Mouse (Mus musculus): ENCODE measurements around the gene Calml3.
A peak's percentile ranks its signal among the peaks of the same experiment; 100 is the strongest.

Calml3 gene

DNA sequence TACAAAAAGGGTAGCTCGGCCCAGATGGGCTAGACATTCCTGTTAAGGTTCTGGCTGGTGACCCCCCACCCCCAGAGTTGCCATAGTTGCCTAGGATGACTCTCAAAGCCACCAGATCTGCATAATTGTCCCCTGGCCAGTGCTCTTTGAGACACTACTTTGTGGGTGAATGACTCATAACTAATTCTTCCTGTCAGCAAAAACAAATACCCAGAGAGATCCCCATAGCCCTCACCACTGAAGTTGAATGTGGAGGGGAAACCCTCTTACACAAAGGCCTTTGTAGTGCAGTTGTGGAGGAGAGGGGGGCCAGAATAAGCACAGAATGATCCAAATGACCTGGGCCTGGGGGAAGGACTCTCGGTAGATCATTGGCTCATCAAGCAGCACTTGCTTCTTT lies 21.6 kb downstream of the Calml3 start:
- DNase-seq (ENCODE audit: low spot score in 2 of 2) = peak; percentile 18 to 25

DNA sequence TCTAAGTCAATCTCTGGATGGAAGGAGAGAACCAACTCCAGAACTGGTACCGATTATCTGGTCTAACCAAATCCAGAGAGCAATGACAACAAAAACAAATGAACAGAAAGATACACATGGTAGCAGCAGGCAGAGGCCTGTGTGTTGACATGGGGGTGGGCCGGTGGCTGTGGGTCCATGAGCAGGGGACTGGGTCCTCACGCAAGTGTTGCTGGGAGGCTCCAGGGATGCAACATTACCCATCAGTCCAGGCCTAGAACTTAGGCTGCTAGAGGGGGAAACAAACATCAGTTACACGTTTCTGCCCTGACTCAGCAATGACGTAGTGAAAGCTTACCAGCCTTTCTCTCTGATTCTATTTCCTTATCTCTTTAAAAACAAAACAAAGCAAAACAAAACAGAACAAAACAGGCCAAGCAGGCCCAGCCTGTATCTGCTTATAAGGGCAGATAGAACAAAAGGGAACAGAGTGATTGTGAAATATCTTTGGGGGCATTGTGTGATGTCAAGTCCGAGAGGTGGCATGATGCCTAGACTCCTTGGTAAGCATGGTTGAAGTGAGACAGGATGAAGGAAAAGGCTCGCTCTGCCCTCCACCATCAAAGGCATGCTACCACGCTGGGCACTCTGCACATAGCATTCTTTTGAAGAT lies 24.4 kb downstream of the Calml3 start:
- DNase-seq (ENCODE audit: low spot score in 2 of 2) = peak; percentile 26 to 67

DNA sequence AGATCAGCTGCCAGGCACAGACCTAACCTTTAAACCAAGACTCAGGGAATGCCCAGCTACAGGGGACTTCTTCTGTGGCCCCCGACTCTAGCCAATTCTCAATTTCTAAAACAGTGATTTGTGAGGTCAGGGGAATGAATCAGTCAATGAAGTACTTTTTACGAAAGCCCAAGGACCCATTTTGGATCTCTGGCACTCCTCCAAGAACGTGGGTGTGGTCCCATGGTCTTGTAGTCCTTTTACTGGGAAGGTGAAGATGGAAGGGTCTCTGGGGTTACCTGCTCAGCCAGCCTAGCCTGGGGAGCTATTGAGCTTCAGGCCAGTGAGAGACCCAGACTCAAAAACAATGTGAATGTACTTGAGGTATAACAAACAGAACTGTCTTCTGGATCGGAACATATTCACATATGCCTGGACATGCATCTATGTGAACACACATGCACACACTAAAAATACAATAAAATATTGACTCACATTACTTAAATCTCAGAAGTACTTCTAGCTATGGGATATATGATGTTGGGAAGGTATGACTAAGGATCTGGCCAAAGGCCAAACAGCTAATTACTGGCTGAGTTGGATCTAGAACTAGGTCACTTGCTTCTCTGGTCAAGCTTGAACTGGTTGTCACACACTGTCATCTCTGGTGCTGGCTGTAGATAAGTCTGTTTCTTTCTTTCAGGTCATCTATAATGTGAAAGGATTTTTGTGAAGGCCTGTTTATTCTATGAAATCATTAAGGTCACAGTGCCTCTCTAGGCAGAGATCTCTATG lies 25.3 kb downstream of the Calml3 start:
- DNase-seq (ENCODE audit: low spot score in 2 of 2) = peak; percentile 22 to 50

- no peak for DNase-seq (ENCODE audit: low spot score in 2 of 2)
Measured at GRCm38 (mm10) chr13:3777216-3777912, 26.8 kb downstream of the Calml3 start.

- no peak for DNase-seq (ENCODE audit: low spot score in 2 of 2)
Measured at GRCm38 (mm10) chr13:3776446-3776845, 27.7 kb downstream of the Calml3 start.

DNA sequence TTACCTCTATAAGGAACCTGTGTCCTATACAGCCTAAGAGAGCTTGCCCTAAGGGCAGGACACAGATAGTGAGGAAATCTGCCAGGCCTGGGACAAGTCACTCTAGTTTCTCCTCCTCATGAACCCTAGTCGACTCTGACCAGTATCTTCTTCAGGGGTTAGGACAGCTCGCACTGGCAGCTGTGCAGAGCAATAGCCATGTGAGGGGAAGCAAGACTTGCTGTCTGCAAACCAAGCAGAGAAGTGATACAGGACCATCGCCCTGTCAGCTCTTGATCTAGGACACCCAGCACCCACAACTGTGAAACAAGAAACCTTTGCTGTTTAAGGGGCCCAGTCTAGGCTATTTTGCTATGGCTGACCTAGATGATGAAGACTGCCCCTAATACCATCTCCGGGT lies 29.1 kb downstream of the Calml3 start:
- no peak for DNase-seq (ENCODE audit: low spot score in 2 of 2)

- DNase-seq (ENCODE audit: low spot score in 2 of 2) = no peak
Measured at GRCm38 (mm10) chr13:3774280-3774679, 29.8 kb downstream of the Calml3 start.

DNA sequence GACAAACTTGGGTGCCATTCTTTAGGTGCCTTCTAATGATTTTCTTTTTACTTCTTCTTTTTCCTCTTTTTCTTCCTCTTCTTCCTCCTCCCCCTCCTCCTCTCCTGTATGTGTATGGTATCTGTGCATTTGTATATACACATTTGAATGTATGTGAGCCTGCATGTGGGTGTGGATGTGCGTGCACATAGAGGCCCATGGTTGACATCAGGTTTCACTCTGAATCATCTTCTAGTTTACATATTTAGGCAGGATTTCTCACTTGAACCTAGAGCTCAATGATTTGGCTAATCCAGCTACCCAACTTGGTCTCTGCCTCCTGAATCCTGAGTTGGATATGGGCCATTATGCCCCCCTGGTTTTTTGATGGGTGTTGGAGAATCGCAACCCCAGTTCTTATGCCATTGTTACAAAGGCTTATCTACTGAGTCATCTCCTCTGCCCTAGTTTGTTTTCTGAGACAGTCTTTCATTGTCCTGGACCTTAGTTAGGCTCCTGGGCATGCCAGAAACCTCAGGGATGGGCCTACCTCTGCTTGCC lies 30.9 kb downstream of the Calml3 start:
- DNase-seq (ENCODE audit: low spot score in 2 of 2) = no peak

GRCm38 (mm10) chr13:3771221-3771620 lies 32.9 kb downstream of the Calml3 start:
- no peak for DNase-seq (ENCODE audit: low spot score in 2 of 2)

- no peak for DNase-seq (ENCODE audit: low spot score in 2 of 2)
Measured at GRCm38 (mm10) chr13:3770170-3771024, 33.7 kb downstream of the Calml3 start.

- no peak for DNase-seq (ENCODE audit: low spot score in 2 of 2)
Measured at GRCm38 (mm10) chr13:3769531-3769930, 34.6 kb downstream of the Calml3 start.

GRCm38 (mm10) chr13:3768621-3769020 lies 35.5 kb downstream of the Calml3 start:
- DNase-seq (ENCODE audit: low spot score in 2 of 2) = no peak

DNA sequence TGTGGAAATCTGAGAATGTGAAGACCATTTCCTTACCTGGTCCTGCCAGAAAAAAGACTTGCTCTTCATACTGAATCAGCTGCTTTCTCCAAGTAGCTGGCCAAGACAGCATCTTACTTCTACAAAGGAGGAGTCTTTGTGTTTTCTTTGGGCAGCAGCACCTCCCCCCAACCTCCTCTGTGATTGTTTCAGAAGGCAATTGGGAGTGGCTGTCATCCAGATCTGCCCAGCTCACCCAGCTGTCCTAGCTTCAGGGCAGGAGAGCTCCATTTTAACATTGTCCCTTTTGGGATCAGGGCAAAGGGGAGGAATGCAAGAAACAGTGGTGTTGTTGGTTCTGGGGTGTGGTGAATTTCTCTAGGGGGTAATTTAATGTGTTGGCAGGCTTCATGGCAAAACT lies 37.0 kb downstream of the Calml3 start:
- no peak for DNase-seq (ENCODE audit: low spot score in 2 of 2)

DNA sequence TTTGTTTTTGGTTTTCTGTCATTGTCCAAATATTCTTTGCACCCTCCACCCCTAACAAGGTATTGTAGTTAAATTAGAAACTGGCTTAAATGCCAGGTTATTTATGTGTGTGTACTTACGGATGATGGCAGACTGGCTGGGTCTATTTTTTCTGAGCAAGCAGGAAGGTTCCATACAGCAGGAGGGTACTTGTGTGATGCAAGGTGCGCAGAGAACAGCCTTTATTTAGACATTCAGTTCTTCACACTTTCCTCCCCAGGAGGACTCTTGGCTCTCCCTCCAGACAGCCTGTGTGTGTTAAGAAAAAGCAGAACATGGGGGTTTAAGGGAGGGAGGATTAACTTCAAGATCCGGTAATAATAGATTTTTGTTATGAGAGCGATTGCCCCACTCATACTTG lies 38.3 kb downstream of the Calml3 start:
- DNase-seq (ENCODE audit: low spot score in 2 of 2) = no peak

GRCm38 (mm10) chr13:3761131-3761530 lies 43.0 kb downstream of the Calml3 start:
- DNase-seq (ENCODE audit: low spot score in 2 of 2) = no peak

DNA sequence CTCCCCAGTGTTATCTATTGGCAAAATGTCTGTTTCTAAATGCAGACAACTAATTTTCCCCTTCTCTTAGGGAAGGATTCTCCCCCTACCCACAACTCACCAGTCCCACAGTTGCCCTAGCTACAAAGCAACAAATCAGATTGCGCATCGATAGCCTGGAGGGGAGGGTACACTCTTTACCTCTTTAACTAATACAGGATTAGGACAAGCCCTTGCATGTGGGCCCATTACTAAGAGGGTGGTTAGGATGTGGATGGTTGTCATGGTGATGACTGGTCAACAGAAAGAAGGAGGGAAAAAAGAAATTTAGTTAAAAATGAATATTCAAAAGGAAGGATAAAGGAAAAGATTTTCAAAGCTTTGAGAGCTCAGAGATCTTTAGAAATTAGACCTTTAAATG lies 45.8 kb downstream of the Calml3 start:
- DNase-seq (ENCODE audit: low spot score in 2 of 2) = no peak

- no peak for DNase-seq (ENCODE audit: low spot score in 2 of 2)
Measured at GRCm38 (mm10) chr13:3753291-3753690, 50.8 kb downstream of the Calml3 start.

Data from urinary bladder, adult 18-20 months (tissue).